Mouse (Mus musculus): ENCODE data around the gene Snx4.

Gene Snx4

GRCm38 (mm10) chr16:33344379-33344778, 93.1 kb downstream of the Snx4 start:
- peak in 1 of 2 experiments; percentile 17 for DNase-seq

- peak; percentile 35 to 36 for DNase-seq
These were observed 93.6 kb downstream of the Snx4 start for GRCm38 (mm10) chr16:33344875-33345274.

- no peak for DNase-seq
These were observed 95.1 kb downstream of the Snx4 start for GRCm38 (mm10) chr16:33346376-33346775.

- no peak for DNase-seq
These were observed 95.9 kb downstream of the Snx4 start for GRCm38 (mm10) chr16:33347134-33347533.

Data from kidney, postnatal 4 days (tissue).